Mouse (Mus musculus) midbrain, postnatal 0 days (tissue): ENCODE results near the gene Gadd45a. TPM values are rescaled to one million over a fixed set of nuclear protein-coding genes. Genes with fewer than 3 reads are reported as not detected.

Experiments
- ATAC-seq: fragments of 200-750 bp; cut with Nextera tagmentation; 2 replicates; pipeline ENCODE4 v1.8.0; 2017; ENCODE audit warnings: moderate number of reproducible peaks, mild to moderate bottlenecking, moderate TSS enrichment, moderate library complexity; ENCODE audit not compliant: low FRiP score
- DNase-seq: peaks from one replicate; pipeline ENCODE4 v3.0.0-alpha.2; 2015; ENCODE audit warnings: low spot score
- H3K27ac ChIP-seq: fragments of 300-500 bp; sonication (generic); 2 replicates; pipeline ENCODE4 v1.5.1; 2014; ENCODE audit warnings: low read depth, mild to moderate bottlenecking, low read length, mixed read lengths
- H3K27me3 ChIP-seq: fragments of 300-500 bp; sonication (generic); 2 replicates; pipeline ENCODE4 v1.6.1; 2014; ENCODE audit warnings: low read length, control low read depth, mixed read lengths; ENCODE audit not compliant: insufficient read depth
- H3K36me3 ChIP-seq: fragments of 300-500 bp; sonication (generic); 2 replicates; pipeline ENCODE4 v1.6.1; 2014; ENCODE audit warnings: low read length, control low read depth, mixed read lengths; ENCODE audit not compliant: insufficient read depth
- H3K4me1 ChIP-seq: fragments of 300-500 bp; sonication (generic); 2 replicates; pipeline ENCODE4 v1.6.1; 2014; ENCODE audit warnings: mild to moderate bottlenecking, control low read depth, antibody characterized with exemption, low read length, mixed read lengths; ENCODE audit not compliant: insufficient read depth
- H3K4me2 ChIP-seq: fragments of 300-500 bp; sonication (generic); 2 replicates; pipeline ENCODE4 v1.6.1; 2014; ENCODE audit warnings: low read depth, mild to moderate bottlenecking, low read length, mixed read lengths; ENCODE audit not compliant: poor library complexity, severe bottlenecking
- H3K4me3 ChIP-seq: fragments of 300-500 bp; sonication (generic); 2 replicates; pipeline ENCODE4 v1.5.1; 2014; ENCODE audit warnings: low read depth, mild to moderate bottlenecking, low read length, moderate library complexity
- H3K9ac ChIP-seq: fragments of 300-500 bp; sonication (generic); replicated peaks from 2 replicates; pipeline ENCODE4 v1.6.1; 2014; ENCODE audit warnings: mild to moderate bottlenecking, low read length, moderate library complexity, mixed read lengths; ENCODE audit not compliant: poor library complexity, severe bottlenecking
- H3K9me3 ChIP-seq: fragments of 300-500 bp; sonication (generic); 2 replicates; pipeline ENCODE4 v1.6.1; 2016; ENCODE audit warnings: low read length, control low read depth
- CTCF ChIP-seq: IDR thresholded peaks from 2 replicates; pipeline ENCODE4 v1.5.1; 2016; ENCODE audit warnings: antibody characterized with exemption, mild to moderate bottlenecking
- WGBS: fragments of 180-500 bp; shearing (Covaris S2); extraction: QIAGEN DNeasy Blood & Tissue Kit; methylation state at CpG from one replicate; pipeline ENCODE4 v1.1.7; 2014; 5-methylcytosine and 5-hydroxymethylcytosine counted together
- polyA plus RNA-seq: library from polyadenylated mRNA; unstranded; fragments of >200 nt; fragmentation: Nextera tagmentation; extraction: Ambion mirVana; gene quantifications from 2 replicates; pipeline ENCODE4 v1.2.1, GENCODE M21; 2015
- total RNA-seq: library from RNA; depleted of rRNA; stranded (reverse); fragments of >200 nt; gene quantifications from 2 replicates; pipeline ENCODE4 v1.2.3, GENCODE M21; 2014; rRNA removed

Gadd45a gene
- 8.6 and 10.2 TPM in 2 replicates for total RNA-seq
- 9.6 and 11.2 TPM in 2 replicates for polyA plus RNA-seq

- Histone ChIP-seq H3K27ac (peak within 1 kb of the TSS; percentile 89), H3K27me3 (no peaks in the 10 kb centered on the region), H3K4me2 (peak within 1 kb of the TSS; percentile 72), H3K4me1 (peaks cover 5% of the 10 kb centered on the region; the same call in 1 of the 2 replicates), H3K4me3 (peak within 1 kb of the TSS; percentile 82), H3K9ac (peak within 1 kb of the TSS; percentile 82), H3K9me3 (no peaks in the 10 kb centered on the region), H3K36me3 (no peaks in the 10 kb centered on the region)
- DNase-seq (peak; percentile 97), ATAC-seq (peak; percentile 95)
- WGBS, result under 1% methylated on average over 62 of the region's 69 CpGs
- TF ChIP-seq CTCF, result peak; percentile 28
Observed at GRCm38 (mm10) chr6:67036837-67037628, at the start of gene Gadd45a. Gene Gadd45a, minus strand, starts transcription at chr6:67037457.

- Histone ChIP-seq H3K4me3 (no peak overlapping the region), H3K4me1 (no peaks in the 10 kb centered on the region), H3K27ac (no peak overlapping the region), H3K27me3 (no peaks in the 10 kb centered on the region), H3K9ac (no peak overlapping the region), H3K36me3 (no peaks in the 10 kb centered on the region), H3K9me3 (no peaks in the 10 kb centered on the region), H3K4me2 (no peak overlapping the region)
- ATAC-seq (no peak), DNase-seq (no peak)
- 92% methylated on average over 9 of the region's 9 CpGs for WGBS
- no peak for TF ChIP-seq CTCF
Observed at GRCm38 (mm10) chr6:67085850-67086437, 48.7 kb upstream of the Gadd45a start.

GRCm38 (mm10) chr6:67084465-67084864, 47.2 kb upstream of the Gadd45a start:
- Histone ChIP-seq H3K9ac (no peak overlapping the region), H3K4me2 (no peak overlapping the region), H3K4me1 (no peaks in the 10 kb centered on the region), H3K27ac (no peak overlapping the region), H3K4me3 (no peak overlapping the region), H3K36me3 (no peaks in the 10 kb centered on the region), H3K27me3 (no peaks in the 10 kb centered on the region), H3K9me3 (no peaks in the 10 kb centered on the region)
- 95% methylated on average over 2 of the region's 2 CpGs for WGBS
- no peak for TF ChIP-seq CTCF
- DNase-seq, result no peak
- no peak for ATAC-seq

- DNase-seq (no peak), ATAC-seq (no peak)
- Histone ChIP-seq H3K9me3 (no peaks in the 10 kb centered on the region), H3K27me3 (no peaks in the 10 kb centered on the region), H3K36me3 (no peaks in the 10 kb centered on the region), H3K27ac (no peak overlapping the region), H3K4me3 (no peak overlapping the region), H3K9ac (no peak overlapping the region), H3K4me1 (no peaks in the 10 kb centered on the region), H3K4me2 (no peak overlapping the region)
- 87% methylated on average over 4 of the region's 4 CpGs for WGBS
- no peak for TF ChIP-seq CTCF
Observed at GRCm38 (mm10) chr6:67081141-67081540, 43.9 kb upstream of the Gadd45a start.

GRCm38 (mm10) chr6:67078076-67078475, 40.8 kb upstream of the Gadd45a start:
- no peaks in the 10 kb centered on the region for H3K9me3 ChIP-seq
- 86% methylated on average over 3 of the region's 3 CpGs for WGBS

GRCm38 (mm10) chr6:67077477-67077876, 40.2 kb upstream of the Gadd45a start:
- no peaks in the 10 kb centered on the region for H3K9me3 ChIP-seq
- H3K4me3 ChIP-seq, result no peak overlapping the region
- H3K27ac ChIP-seq, result no peak overlapping the region
- H3K9ac ChIP-seq, result no peak overlapping the region
- DNase-seq (peak; percentile 26), ATAC-seq (no peak)
- TF ChIP-seq CTCF, result no peak
- H3K27me3 ChIP-seq, result no peaks in the 10 kb centered on the region
- H3K36me3 ChIP-seq, result no peaks in the 10 kb centered on the region
- 68% methylated on average over 3 of the region's 3 CpGs for WGBS
- H3K4me1 ChIP-seq, result no peaks in the 10 kb centered on the region
- no peak overlapping the region for H3K4me2 ChIP-seq

More at GRCm38 (mm10) chr6:67078076-67078475, 40.8 kb upstream of the Gadd45a start:
- Histone ChIP-seq H3K27ac (no peak overlapping the region), H3K4me3 (no peak overlapping the region), H3K36me3 (no peaks in the 10 kb centered on the region), H3K9ac (no peak overlapping the region), H3K27me3 (no peaks in the 10 kb centered on the region), H3K4me1 (no peaks in the 10 kb centered on the region), H3K4me2 (no peak overlapping the region)
- no peak for DNase-seq
- ATAC-seq, result no peak
- TF ChIP-seq CTCF, result no peak
